8 mouse cellular contexts compared by ENCODE assay signal in genomic region chr3:36209776-36210555, GRCm38 (mm10). TPM values are rescaled to one million over a fixed set of nuclear protein-coding genes. Genes with fewer than 3 reads are reported as not detected.
DNase-seq lines count a peak whose midpoint lies in the region; ATAC-seq lines count a peak whose summit lies in the region.

No protein-coding gene starts in this region.

- ATAC-seq in forebrain, embryonic 12.5 days (ENCODE audit: low FRiP score): peak; percentile 46; the same call in 1 of the 2 replicates
- peak; percentile 43; the same call in 1 of the 2 replicates for ATAC-seq in midbrain, embryonic 14.5 days (ENCODE audit: low FRiP score, low TSS enrichment)

- no peaks in the 10 kb centered on the region for H3K9me3 ChIP-seq in forebrain, embryonic 12.5 days
- no peaks in the 10 kb centered on the region for H3K9me3 ChIP-seq in forebrain, embryonic 10.5 days
- no peaks in the 10 kb centered on the region for H3K9me3 ChIP-seq in midbrain, embryonic 14.5 days (ENCODE audit: control insufficient read depth, low read length)

- intact Hi-C loops in heart, postnatal 10 days (cut with DNase I): loop anchor here (1.0 to 5.0 kb wide), 3 partner anchors 122 to 287 kb away; no protein-coding TSS in a partner anchor

- 65% methylated on average over 11 of the region's 11 CpGs for WGBS in forebrain, embryonic 12.5 days
- WGBS in forebrain, embryonic 10.5 days: 82% methylated on average over 11 of the region's 11 CpGs
- WGBS in midbrain, embryonic 14.5 days: 62% methylated on average over 11 of the region's 11 CpGs

- H3K9ac ChIP-seq in forebrain, embryonic 12.5 days: no peak overlapping the region
- H3K9ac ChIP-seq in midbrain, embryonic 14.5 days (replicated peaks; ENCODE audit: low read length): no peak overlapping the region

- H3K4me3 ChIP-seq in forebrain, embryonic 12.5 days (replicated peaks): no peak overlapping the region
- H3K4me3 ChIP-seq in forebrain, embryonic 10.5 days: no peak overlapping the region
- H3K4me3 ChIP-seq in midbrain, embryonic 14.5 days (replicated peaks; ENCODE audit: low read depth, low read length): no peak overlapping the region

- no peaks in the 10 kb centered on the region for H3K36me3 ChIP-seq in forebrain, embryonic 12.5 days (replicated peaks)
- H3K36me3 ChIP-seq in forebrain, embryonic 10.5 days (replicated peaks): no peaks in the 10 kb centered on the region
- H3K36me3 ChIP-seq in midbrain, embryonic 14.5 days (ENCODE audit: control insufficient read depth, insufficient read depth, low read length): no peaks in the 10 kb centered on the region

- no peak overlapping the region for H3K4me2 ChIP-seq in forebrain, embryonic 12.5 days
- no peak overlapping the region for H3K4me2 ChIP-seq in midbrain, embryonic 14.5 days (ENCODE audit: low read length)

- H3K4me1 ChIP-seq in forebrain, embryonic 12.5 days: no peaks in the 10 kb centered on the region
- no peaks in the 10 kb centered on the region for H3K4me1 ChIP-seq in forebrain, embryonic 10.5 days
- no peaks in the 10 kb centered on the region for H3K4me1 ChIP-seq in midbrain, embryonic 14.5 days (ENCODE audit: control insufficient read depth, insufficient read depth, low read length)

- H3K27ac ChIP-seq in forebrain, embryonic 12.5 days: no peak overlapping the region
- no peak overlapping the region for H3K27ac ChIP-seq in forebrain, embryonic 10.5 days
- no peak overlapping the region for H3K27ac ChIP-seq in midbrain, embryonic 14.5 days (replicated peaks; ENCODE audit: low read depth, low read length)

- DNase-seq in forebrain, embryonic 10.5 days (ENCODE audit: extremely low spot score, low spot score): no peak
- peak; percentile 77 for DNase-seq in 416B (ENCODE audit: low read depth)
- DNase-seq in cerebellum, adult 9-10 months: peak; percentile 17
- peak; percentile 32 to 60 for DNase-seq in heart, postnatal 10 days
- DNase-seq in layer of hippocampus, adult 8-10 months (ENCODE audit: low spot score in 2 of 2): peak; percentile 35 to 59
- peak; percentile 87 for DNase-seq in midbrain, embryonic 14.5 days
- DNase-seq in urinary bladder, postnatal 4 days (ENCODE audit: low spot score in 2 of 2): no peak

- H3K27me3 ChIP-seq in forebrain, embryonic 12.5 days: no peaks in the 10 kb centered on the region
- no peaks in the 10 kb centered on the region for H3K27me3 ChIP-seq in forebrain, embryonic 10.5 days (ENCODE audit: poor library complexity, severe bottlenecking)
- no peaks in the 10 kb centered on the region for H3K27me3 ChIP-seq in midbrain, embryonic 14.5 days (ENCODE audit: control insufficient read depth, insufficient read depth, low read length)

RNA-seq across cellular contexts. Expression of gene Qrfpr, which starts 12.1 kb away (rescaled TPM):
- polyA plus RNA-seq in forebrain, embryonic 12.5 days (2016; fragmentation: Nextera tagmentation; extraction: Ambion mirVana): 1.5 and 2.0 TPM in 2 replicates
- polyA plus RNA-seq in forebrain, embryonic 10.5 days (2016; fragmentation: Nextera tagmentation; extraction: Ambion mirVana): 0.18 and 0.38 TPM in 2 replicates
- total RNA-seq in heart, postnatal 10 days (2021): not detected
- total RNA-seq in layer of hippocampus, adult 8-10 months (2022): 1 to 10 TPM in 3 of 4 experiments, under 1 TPM in 1; 0.61 to 2.3 (median 1.7) TPM
- 1.2 and 2.0 TPM in 2 replicates for polyA plus RNA-seq in midbrain, embryonic 14.5 days (2014; fragmentation: Nextera tagmentation; extraction: Ambion mirVana)

RNA-seq across cellular contexts. Expression of gene D3Ertd254e, which starts 59.1 kb away (rescaled TPM):
- polyA plus RNA-seq in forebrain, embryonic 12.5 days (2016; fragmentation: Nextera tagmentation; extraction: Ambion mirVana): 9.0 and 11.4 TPM in 2 replicates
- polyA plus RNA-seq in forebrain, embryonic 10.5 days (2016; fragmentation: Nextera tagmentation; extraction: Ambion mirVana): 7.7 and 8.4 TPM in 2 replicates
- 1 to 10 TPM; 5.5 to 6.3 TPM for total RNA-seq in heart, postnatal 10 days (2021)
- total RNA-seq in layer of hippocampus, adult 8-10 months (2022): 10 to 100 TPM; 15.1 to 19.7 (median 18.2) TPM
- polyA plus RNA-seq in midbrain, embryonic 14.5 days (2014; fragmentation: Nextera tagmentation; extraction: Ambion mirVana): 15.8 and 21.3 TPM in 2 replicates

Comparison
In these comparisons a context has a peak if more than half of its experiments do, and no peak if none do; other contexts are left out.
1. DNase-seq: peak in 416B (single experiment), cerebellum, adult 9-10 months (single experiment), heart, postnatal 10 days (2 of 2), layer of hippocampus, adult 8-10 months (2 of 2) and midbrain, embryonic 14.5 days (single experiment); none in forebrain, embryonic 10.5 days (single experiment) and urinary bladder, postnatal 4 days (0 of 2).